Mouse (Mus musculus): Measurements from ENCODE around the gene Tdpoz4.
"Not testable (repeated sequence)": the region's sequence is repeated elsewhere in the genome, so short reads cannot be mapped to it uniquely, and the experiment has no call there.

Gene Tdpoz4

DNA sequence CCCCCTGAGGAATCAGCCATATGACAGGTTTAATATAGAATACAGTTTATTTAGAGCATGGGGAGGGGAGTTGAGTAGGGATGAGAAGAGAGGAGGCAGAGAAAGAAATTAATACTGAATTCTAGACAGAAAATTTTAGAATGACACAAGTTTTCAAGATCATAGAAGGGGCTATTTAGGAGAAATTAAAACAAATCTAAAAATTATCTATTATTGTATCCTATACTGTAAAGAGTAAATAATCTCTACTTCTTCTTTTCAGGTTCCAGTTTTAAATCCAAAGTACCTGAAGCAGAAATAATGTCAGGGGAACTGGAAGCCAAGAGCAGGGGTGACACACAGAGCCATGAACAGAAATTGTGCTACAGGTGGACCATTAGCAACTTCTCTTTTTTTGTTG, at the start of gene Tdpoz4:
Gene Tdpoz4 (plus strand): TSS at position 301 of the 400 bp plus-strand sequence.
- DNase-seq (ENCODE audit: low spot score) = not testable (repeated sequence)

DNA sequence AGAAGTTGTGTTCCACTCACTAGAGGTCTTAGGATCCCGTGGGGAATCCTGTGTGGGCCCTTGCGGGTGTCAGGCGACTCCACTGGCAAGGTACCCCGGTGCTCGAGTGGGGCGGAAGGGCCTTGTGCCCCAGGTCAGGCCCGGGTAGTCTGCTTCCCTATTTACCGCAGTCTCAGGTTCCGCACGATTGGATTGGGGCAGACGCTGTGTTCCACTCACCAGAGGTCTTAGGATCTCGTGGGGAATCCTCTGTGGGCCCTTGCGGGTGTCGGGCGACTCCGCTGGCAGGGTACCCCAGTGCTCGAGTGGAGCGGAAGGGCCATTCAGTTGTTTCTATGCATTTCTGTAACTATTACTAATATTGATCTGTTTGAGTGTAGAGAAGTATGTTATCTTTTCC, 42.2 kb upstream of the Tdpoz4 start:
- not testable (repeated sequence) for DNase-seq (ENCODE audit: low spot score)

DNA sequence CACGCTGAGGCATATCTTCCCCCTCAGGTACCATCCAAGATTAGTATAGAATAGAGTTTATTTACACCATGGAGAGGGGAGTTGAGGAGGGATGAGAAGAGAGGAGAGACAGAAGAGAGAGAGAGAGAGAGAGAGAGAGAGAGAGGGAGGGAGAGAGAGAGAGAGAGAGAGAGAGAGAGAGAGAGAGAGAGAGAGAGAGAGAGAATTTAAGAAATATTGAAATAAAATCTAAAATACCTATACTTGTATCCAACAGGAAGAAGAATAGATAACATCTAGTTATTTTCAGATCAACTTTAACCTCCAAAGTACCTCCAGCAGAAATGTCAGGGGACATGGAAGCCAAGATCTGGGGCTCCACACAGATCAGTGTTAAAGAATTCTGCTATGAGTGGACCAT, 23.5 kb upstream of the Tdpoz4 start, which contains the start of gene Gm5773:
Gene Gm5773 (plus strand): TSS at position 301 of the 400 bp plus-strand sequence.
- DNase-seq (ENCODE audit: low spot score) = not testable (repeated sequence)

DNA sequence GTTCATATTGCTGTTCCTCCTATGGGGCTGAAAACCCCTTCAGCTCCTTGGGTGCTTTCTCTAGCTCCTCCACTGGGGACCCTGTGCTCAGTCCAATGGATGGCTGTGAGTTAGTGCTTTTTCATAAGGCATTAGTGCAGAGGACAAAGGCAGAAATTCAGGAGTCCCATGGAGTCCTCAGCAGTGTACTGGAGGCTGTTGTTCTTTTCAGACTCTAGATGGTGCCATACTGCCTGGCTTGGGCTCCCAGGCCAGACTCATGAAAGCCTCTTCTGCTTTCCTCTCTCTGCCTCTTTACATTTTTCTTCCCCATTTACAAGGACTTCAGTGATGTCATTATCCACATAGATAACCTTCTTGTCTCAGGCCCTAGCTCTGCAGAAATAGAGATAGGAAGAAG, 17.1 kb downstream of the Tdpoz4 start:
- DNase-seq (ENCODE audit: low spot score) = not testable (repeated sequence)

DNA sequence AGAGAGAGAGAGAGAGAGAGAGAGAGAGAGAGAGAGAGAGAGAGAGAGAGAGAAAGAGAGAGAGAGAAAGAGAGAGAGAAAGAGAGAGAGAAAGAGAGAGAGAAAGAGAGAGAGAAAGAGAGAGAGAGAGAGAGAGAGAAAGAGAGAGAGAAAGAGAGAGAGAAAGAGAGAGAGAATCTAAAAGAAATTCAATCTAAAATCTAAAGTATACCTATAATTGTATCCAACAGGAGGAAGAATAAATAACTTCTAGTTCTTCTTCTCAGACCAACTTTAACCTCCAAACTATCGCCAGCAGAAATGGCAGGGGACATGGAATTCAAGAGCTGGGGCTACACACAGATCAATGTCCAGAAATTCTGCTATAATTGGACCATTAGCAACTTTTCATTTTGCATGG, 29.5 kb downstream of the Tdpoz4 start, which contains the start of gene Tdpoz3:
Gene Tdpoz3 (plus strand): TSS at position 301 of the 400 bp plus-strand sequence.
- DNase-seq (ENCODE audit: low spot score) = not testable (repeated sequence)

Data from urinary bladder, postnatal 25 days (tissue).